Mouse (Mus musculus) monocyte, adult 5-6 weeks (primary cell): ENCODE data around the gene Ccdc162. TPM values are rescaled to one million over a fixed set of nuclear protein-coding genes. Genes with fewer than 3 reads are reported as not detected.
"Not testable (repeated sequence)": the region's sequence is repeated elsewhere in the genome, so short reads cannot be mapped to it uniquely, and the experiment has no call there.

Experiments used
- ATAC-seq: fragments of 153-309, 156-312 bp; replicated peaks from 2 replicates; pipeline ENCODE4 v1.8.0; 2017; ENCODE audit warnings: mild to moderate bottlenecking; ENCODE audit not compliant: low TSS enrichment, insufficient number of reproducible peaks, severe bottlenecking, poor library complexity, low FRiP score
- total RNA-seq: library from RNA; stranded (forward); fragments of 200-1000, 200-491, 200-594 nt; gene quantifications from 3 replicates; pipeline ENCODE4 v1.2.3, GENCODE M21; 2017

Ccdc162 gene
- total RNA-seq, 1 experiment from 2014 or later = not detected

DNA sequence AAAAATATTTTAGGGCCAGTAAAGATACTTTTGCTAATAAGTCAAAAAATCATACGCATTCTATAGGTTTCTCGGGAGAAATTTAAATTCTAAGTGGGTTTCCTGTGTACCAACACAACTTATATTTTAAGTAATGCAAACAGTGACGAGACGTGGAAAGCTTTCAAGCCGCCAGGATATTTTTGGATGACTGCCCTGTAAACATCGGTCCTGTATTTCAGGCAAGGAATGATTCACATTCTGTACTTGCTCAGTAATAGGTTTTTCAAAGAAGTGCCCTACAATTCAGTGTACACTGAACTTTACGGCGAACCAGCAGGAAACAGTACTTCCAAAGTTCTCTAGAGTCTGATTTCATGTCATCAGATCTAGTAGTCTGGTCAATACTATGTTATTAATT lies 5.7 kb downstream of the Ccdc162 start:
- ATAC-seq = no peak

DNA sequence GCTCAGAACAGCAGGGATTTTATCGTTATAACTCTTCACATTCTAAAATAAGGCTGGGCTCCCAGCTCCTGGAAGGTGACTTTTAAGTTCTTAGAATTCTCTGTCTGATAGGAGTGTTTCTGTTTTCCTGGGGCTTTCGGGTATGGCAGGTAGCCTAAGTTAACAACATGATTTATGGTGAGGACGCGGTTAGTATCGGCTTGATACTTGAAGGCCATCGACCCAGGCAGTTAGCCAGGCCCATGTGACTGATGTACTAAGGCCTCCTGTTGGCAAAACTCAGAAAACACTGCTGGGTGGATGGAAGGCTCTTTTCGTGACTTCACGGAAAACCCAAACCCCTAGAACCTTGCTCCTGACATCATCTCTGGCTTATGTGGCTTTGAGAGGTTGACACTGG lies 7.1 kb downstream of the Ccdc162 start:
- ATAC-seq = no peak

DNA sequence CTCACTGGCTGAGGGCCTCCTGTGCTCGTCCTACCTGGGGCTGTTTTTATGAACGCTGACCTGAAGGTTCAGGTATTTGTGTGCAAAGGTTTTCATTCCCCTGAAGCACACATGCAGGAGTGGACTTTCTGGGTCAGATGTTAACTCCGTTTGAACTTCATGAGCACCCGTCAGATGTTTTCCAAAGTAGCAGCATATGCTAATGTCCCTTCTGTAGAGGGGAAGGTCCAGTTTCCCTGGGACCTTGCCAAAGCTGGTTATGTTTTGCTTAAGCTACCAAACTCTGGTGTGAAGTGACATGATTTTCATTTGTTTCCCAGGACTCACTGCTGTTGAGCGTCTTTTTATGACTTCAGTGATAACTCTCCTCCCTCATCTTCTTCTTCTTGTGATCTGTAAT lies 16.8 kb downstream of the Ccdc162 start:
- ATAC-seq = no peak

DNA sequence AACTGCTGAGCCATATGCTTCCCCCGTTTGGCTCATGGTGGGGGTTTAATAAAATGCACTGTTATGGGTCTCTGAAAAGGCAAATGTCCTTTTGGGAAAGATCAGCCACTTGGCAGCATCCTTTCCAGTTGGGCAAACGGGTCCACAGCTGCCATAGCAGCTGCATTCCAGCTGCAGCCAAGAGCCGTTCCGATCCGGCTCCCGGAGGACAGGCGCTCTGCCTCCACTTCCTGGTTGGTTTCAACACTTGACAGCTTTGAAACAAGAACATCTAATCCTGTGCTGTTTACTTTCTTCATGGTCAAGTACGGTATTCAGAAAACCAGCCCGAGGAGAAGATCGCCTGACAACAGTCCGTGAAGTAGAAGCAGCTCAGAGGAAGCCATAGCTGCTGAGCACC lies 19.4 kb downstream of the Ccdc162 start:
- ATAC-seq = no peak

GRCm38 (mm10) chr10:41690978-41691377 lies 25.5 kb downstream of the Ccdc162 start:
- ATAC-seq = no peak

GRCm38 (mm10) chr10:41689941-41690887 lies 26.2 kb downstream of the Ccdc162 start:
- peak; percentile 70 for ATAC-seq

DNA sequence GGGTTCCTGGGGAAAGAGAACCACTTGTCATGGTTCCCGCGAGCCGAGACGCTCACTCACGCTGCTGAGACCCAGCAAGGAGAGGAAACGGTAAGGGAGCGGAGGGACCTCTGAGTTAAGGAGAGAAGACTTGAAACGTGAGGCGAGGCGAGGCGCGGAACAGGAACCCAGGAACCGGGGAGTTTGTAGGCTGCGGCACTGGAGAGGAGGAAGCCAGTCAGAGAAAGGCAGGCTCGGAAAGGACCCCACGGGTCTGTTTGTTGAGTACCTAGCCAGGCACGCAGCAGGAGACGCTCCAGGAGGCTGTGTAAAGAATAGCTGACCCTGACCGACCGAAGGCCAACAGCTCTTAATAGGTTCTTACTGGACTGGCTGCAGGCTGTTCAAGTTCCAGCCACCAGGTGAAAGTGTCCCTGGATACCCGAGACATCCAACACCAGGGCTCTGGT lies 31.9 kb downstream of the Ccdc162 start:
- no peak for ATAC-seq

DNA sequence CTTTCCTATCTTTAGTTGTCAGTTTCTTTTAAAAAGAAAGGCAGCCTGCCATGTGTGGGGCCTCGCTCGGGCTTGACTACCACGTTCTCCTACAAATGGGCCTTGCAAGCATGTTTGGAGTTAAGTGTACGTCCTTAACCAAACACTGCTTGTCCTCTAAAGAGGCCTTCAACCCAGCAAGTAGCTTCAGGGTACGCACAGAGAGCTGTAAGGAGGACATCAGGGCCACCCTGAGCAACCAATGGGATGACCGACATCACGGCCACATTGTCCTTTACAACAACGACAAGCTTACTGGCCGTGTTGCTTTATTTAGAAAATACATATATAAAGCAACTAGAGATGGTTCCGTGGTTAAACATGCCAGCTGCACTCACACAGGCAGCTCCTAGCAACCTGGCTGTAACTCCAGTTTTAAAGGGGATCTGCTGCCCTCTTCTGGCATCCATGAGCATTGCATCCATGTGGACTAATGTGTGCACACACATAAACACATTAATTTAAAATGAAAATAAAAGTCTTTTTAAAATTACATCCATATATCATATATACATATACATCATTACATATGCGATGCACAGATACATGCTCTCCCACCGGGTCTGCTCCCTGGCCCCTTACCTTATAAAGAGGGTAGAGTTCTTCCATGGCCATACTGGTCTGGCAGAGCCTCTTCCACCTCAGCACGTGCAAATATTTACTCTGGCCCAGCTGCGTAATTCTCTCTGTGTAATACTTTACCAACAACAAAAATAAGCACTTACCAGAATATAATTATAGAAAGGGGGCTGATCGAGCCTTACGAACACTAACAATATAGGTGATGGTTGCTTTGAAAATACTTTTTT lies 33.7 kb downstream of the Ccdc162 start:
- peak; percentile 83 for ATAC-seq

- 0 out of 2 replicates have a peak, but pooled peaks have one; percentile 18 for ATAC-seq
Measured at GRCm38 (mm10) chr10:41678746-41679360, 37.6 kb downstream of the Ccdc162 start.

- no peak for ATAC-seq
Measured at GRCm38 (mm10) chr10:41677396-41677795, 39.0 kb downstream of the Ccdc162 start.

DNA sequence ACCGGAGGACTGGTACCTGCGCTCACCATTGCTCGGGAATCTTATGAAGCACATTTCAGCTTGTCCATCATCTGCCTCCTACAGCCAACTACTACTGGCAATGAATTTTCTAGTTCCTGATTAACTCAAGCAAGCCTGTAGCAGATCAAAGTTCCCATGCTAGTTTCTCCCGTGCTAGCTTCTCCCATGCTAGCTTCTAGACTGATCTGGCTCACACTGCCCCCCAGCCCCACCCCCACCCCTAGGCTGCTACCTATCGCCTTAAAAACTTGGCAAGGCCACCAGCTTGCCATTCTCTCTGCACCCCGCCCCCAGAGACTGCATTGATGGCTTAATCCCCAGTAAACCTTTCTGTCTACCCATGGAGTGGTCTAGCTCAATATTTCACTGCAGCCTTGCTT lies 39.8 kb downstream of the Ccdc162 start:
- no peak for ATAC-seq

- ATAC-seq = no peak
Measured at GRCm38 (mm10) chr10:41675842-41676571, 40.4 kb downstream of the Ccdc162 start.

DNA sequence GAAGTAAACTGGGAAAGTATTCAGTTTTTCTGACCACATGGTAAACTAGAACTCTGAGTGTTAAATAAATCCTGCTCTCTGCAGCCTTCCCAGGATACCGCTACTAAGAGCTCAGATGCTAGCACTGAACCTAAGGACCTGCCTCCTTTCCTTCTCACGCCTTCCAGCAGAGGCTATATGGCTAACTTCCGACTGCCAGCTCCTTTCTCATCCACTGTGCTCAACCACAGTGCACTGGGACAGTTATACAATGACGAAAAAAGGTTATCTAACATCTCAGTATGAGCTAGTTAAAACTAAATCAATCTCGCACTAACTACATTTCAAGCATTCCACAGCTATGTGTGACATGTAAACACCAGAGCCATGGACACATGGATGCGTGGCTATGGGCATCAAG lies 41.2 kb downstream of the Ccdc162 start:
- ATAC-seq = no peak

DNA sequence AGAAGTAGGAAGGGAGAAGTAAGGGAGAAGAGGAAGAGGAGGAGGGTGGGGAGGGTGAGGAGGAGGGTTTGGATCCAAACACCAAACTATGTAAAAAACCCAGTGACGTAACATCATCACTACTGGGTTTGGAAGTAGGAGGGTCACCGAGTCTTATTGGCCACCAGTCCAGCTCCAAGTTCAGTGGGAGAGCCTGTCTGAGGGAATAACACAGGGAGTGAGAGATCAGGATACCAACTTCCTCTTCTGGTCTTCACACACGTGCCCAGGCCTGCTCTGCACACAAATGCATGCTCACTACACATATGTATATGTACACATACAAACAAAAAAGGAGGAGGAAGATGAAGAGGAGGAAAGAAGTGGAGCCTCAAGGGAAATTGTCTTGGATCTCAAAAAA lies 42.1 kb downstream of the Ccdc162 start:
- no peak for ATAC-seq

DNA sequence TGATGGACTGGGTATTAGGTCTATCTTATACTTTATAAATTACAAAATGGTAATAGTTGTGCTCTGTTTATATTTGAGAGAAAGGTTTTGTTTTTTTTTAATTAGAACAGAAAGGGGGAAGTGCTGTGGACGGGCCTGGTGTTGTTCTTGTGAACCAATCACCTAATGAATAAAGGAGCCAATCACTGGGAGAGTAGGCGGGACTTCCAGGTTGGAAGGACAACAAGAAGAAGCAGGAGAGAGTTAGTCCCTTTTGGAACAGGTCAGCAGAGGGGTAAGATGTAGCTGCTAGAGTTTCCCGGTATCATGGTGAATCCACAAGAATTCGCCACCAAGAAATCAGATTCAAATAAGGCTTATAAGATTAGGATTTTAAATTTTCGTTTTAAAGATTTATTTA lies 46.2 kb downstream of the Ccdc162 start:
- no peak for ATAC-seq

DNA sequence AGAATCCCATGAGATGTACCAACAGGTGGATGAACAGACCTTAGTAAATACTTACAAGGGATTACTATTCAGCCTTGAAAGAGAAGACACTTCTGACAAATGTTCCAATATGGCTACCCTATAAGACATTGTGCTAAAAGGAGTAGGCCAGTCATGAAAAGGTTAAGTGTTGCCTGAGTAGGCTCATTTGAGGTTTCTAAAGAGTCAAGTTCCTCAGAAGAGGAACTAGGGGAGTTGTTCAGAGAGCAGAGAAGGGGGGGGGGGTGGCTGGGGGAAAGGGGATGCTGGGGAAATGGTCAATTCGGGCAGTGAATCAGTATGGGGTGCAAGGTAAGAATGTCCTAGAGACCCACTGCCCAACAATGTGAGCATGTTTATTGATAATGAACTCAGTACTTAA lies 50.9 kb downstream of the Ccdc162 start:
- peak; percentile 66; the same call in 1 of the 2 replicates for ATAC-seq

- not testable (repeated sequence) for ATAC-seq
Measured at GRCm38 (mm10) chr10:41659671-41660070, 56.8 kb downstream of the Ccdc162 start.

GRCm38 (mm10) chr10:41655684-41656083 lies 60.8 kb downstream of the Ccdc162 start:
- ATAC-seq = not testable (repeated sequence)
